Mouse (Mus musculus): ENCODE measurements at regions not wholly inside any gene's neighbourhood (a gene's known extent, or its start where the extent isn't known, plus 50 kb on each side); places are given as distances from the start of the nearest gene placed in this dataset.
"Not testable (repeated sequence)": the region's sequence is repeated elsewhere in the genome, so short reads cannot be mapped to it uniquely, and the experiment has no call there.

DNA sequence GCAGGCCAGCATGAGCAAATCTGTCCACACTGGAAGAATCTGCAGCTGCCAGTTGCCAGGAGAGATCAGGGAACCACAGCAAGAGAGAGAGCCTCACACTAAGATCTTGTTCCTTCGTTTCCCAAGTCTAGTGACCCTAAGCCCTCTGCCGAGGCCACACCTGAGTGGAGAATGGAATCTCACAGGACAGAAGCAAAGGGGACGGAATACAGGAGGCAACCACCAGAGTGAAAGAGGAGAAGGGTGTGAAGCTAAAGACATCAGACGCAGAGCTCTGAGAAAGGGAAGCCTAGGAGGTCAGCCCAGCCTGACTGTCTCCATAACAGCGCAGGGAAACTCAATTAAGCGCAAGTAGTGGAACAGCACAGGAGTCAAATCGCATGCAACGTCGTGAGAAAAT lies 75.0 kb downstream of the Suds3 start:
- no peak for DNase-seq

DNA sequence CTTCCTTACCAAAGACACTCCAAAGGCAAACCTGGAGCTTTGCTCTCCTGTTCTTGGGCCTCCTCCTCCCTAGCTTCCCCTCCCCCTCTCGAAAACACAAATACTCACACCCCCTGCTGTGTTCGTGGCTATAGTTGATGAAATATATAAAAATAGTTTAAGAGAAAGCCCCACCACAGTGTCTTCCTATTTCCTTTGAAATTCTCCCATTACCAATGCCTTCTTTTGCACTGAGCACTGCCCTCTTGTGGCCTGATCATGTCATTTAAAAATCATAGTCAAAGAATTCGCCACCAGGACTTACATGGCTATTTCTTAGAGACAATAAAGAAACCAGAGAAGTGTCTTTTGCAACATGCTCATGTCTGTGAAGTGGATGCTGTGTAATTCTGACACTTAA lies 78.7 kb downstream of the Suds3 start:
- no peak for DNase-seq

DNA sequence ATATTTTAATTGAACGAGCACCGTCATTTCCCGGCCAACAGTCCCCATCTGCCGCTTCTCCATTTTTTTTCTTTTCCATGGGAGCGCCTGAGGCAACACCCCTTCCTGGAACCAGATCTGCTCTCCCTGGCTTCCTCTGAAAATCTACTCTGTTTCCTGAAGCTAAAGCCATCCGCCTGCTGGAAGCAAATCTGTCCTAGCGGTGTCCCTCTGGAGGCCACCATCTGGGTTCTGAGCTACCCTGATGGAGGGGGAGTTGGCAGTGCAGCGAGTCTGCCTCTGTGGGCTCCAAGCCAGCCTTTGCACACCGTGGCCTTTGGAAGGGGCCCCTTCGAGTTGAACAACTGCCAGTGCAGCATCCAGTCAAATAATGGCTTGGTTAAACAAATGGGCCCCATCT lies 83.8 kb downstream of the Suds3 start:
- no peak for DNase-seq

DNA sequence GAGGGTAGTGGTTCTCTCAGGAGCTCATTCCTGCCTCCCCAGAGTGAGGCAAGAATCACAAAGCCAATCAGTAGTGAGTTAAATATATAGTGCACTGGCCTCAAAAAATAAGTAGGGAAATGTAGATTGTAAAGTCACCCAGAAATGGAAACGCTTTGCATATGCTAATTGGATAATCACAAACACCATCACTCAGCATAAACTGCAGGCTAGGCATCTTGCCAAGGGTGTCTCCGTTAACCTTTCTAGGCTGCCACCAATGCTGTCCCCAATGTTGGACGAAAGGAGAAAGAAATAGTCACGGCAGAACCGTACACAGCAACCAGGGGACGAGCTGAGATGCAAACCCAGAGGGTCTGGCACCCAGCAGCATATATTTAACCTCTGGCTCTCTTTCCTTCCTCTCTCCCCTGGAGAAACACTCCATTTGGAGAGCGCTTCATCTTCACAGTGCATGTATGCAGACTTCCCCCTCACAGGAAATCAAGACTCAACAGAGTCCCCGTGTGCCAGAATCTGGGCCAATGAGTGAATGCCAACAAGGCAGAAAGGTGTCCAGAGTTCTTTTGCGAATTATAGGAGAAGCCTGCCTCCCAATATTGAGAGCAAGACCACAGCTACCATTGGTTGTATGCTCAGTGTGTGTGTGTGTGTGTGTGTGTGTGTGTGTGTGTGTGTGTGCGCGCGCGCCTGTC lies 90.1 kb downstream of the Suds3 start:
- DNase-seq = no peak

DNA sequence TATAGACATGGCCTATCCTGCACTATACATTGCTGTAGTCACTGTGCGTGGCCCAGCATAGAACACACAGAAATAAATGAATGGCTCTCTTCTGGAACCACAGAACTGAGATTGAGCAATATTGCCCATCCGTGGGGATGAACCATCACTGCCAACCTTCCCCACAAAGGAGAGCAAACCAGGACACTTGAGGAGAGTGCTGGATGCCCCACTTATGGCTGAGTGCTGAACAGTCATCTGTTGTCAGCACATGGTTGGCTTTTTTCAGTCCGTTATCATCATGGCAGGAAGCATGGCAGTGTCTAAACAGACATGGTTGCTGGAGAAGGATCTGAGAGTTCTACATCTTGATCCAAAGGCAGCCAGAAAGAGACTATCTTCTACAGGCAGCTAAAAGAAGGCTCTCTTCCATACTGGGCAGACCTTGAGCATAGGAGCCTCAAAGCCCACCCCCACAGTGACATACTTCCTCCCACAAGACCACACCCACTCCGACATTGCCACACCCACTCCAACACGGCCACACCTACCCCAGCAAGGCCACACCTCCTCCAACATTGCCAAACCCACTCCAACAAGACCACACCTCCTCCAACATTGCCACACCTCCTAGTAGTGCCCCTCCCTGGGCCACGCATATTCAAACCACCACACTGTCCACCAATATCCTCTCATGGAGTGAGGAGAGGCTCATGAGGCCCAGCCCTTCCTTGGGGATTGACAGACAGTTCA lies 97.3 kb downstream of the Suds3 start:
- no peak for DNase-seq

DNA sequence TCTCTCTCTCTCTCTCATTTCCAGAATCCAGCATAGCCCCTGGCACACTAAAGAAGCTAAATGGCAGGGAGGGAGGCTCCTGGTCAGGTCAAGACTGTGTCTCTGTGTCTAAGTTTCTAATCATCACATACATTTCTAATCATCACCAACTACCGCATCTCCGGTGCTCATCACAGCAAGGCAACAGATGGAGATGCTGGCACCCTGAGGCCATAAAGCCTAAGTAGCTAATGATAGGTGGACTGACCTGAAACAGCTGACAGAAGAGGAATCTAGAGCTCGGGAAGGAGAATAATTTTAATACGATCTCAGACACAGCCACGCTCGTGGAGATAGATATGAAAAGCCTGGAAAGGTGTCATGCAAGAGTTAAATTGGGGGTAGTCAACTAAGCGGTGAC lies 104.8 kb downstream of the Suds3 start:
- no peak for DNase-seq

DNA sequence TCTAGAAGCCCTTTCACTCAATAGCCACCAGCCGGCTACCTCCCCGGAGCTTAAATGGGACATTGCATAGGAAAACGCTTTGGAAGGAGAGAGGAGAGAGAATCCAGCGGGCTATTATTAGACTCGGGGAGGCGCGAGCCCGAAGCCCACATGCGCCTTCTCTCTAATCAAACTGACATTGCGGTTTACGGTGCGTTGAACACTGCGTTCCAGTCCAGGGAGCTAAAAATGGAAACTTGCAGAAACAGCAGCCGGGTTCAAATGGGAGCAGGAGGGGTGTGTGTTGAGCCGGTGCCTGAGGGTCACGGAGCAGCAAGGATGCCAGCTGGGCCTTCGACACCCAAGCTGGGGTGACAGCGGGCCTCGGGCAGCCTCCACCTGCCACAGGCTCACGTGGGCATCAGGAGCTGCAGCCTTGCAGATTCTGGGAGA lies 115.1 kb downstream of the Suds3 start:
- no peak for DNase-seq

DNA sequence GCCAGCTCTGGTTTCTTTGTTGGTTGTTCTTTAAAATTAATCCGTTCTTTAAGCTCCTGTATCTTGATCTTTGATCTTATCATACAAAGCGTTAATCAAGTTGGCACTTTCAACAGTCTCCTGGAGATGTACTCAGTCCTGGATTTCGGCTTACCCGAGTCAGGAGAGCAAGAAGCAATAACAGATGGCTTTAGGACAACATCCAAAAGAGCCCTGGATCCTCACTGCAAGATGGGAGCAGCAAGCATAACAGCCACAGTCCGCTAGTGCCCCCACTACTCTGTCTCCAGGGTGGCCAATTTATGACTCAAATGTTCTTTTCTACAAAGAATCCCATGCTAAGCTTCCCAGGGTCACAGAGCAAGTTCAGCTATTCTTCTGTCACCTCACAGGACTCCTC lies 121.4 kb downstream of the Suds3 start:
- DNase-seq = no peak

DNA sequence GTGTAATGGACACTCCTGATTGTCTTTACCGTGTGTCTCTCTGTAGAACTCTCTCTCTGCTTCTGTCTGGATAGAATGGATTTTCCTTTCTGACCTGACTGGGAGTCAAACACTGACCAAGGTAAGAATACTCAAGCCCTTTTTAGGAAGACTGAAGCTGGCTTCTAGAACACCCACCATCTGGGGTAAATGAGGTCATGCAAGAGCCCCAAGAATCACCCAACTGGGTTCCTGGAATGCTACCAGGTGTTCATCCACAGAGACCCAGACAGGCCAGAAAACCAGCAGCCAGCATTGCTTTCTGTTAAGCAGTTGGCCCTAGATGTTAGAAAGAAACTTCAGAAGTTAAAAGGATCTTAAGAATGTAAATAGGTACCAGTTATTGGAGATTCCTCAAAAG lies 122.2 kb downstream of the Suds3 start:
- DNase-seq = no peak

DNA sequence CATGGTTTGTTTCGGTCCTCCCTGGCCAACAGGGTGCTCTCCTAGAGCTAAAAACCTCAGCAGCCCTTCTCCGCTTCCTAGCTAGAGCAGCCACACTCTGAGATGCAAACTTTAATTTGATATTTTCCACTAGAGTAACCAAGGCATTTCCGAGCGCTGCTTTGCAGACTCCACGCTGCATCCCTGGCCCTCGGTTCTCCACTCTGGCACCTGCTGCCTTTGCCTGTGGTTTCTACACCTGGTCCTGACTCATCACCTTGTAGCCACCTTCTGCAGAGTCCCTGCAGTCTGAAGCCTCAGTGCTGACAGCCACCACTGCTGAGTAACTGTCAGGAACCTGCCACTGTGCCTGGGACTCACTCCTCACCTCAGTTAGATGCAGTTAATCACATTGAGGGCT lies 124.5 kb downstream of the Suds3 start:
- DNase-seq = no peak

DNA sequence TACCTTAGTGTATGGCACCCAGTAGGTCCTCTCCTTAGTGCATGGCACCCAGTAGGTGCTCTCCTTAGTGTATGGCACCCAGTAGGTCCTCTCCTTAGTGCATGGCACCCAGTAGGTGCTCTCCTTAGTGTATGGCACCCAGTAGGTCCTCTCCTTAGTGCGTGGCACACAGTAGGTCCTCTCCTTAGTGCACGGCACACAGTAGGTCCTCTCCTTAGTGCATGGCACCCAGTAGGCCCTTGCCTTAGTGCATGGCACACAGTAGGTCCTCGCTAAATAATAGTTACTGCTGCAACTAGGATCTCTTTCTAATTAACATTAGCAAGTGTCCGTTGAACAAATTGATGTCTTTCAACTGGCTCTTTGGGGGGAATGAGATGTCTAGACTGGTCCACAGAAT lies 144.4 kb downstream of the Suds3 start:
- DNase-seq = not testable (repeated sequence)

DNA sequence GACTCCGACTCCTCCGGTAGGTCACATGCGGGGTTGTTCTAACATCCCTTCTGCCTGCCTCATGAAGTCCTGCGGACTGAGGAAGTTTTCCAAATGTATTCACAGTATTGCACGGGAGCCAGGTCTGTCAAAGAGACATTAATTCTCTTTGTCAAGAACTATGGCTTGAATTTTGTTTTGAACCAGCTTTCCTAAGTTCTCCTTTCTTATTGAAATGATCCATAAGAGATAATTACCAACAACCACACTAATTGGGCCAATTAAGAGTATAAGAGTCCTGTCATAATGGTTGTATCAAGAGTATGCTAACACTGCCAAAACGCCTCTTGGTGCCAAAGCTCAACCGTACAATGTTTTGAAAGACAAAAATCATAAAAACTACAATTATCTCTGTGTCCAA lies 151.7 kb downstream of the Suds3 start:
- no peak for DNase-seq

DNA sequence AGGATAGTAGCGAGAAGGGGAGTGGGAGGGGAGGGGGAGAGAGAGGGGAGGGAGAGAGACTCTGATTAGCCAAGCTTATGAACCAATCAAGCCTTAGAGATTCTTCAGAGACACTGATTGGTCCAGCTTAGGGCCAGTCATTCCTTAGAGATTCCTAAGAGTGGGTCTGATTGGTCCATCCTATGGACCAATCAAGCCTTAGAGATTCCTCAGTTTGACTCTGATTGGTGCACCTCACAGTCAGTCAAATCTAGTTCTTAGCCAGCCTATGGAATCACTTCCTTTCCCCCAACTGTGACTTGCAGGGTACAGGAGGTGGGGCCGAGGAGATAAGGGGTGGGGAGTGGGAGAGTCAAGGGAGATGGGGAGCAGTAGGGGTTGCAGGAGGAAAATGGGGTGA lies 152.8 kb downstream of the Suds3 start:
- no peak for DNase-seq

DNA sequence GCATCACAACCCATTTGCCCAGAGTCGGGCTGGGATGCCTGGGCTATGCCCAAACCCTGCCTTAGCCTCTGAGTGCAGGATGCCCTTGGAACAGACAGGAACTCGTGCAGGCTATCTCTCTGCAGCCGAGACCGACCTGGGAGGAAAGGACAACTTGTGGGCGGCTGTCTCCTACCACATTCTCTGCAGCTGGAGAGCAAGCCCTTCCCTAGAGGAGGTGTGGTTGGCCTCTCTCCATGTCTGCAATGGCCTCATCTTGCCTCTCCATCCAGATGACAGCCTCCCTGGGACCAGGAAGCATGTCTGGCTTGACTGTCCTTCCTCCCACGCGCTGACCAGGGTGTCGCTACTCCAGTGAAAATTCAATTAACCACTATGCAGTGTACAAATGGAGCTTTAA lies 155.9 kb downstream of the Suds3 start:
- peak; percentile 3 for DNase-seq

DNA sequence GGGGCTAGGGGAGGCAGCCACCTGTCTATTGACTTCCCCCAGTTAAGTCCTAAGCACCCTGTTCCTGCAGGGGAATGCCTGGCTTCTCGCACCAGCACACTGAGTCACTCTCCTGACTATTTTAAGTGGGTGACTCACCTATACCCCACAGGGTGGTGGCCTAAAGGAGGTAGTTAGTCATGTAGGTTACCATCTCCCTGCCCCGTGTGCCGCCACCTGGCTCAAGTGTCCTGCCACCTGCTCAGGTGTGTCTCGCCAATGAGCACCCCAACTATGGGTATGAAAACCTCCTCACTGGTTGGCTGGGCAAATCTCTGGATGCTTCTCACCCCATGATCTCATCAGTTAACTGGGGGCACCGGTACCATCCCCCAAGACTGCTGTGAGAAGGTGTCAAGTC lies 157.8 kb downstream of the Suds3 start:
- DNase-seq = no peak

DNA sequence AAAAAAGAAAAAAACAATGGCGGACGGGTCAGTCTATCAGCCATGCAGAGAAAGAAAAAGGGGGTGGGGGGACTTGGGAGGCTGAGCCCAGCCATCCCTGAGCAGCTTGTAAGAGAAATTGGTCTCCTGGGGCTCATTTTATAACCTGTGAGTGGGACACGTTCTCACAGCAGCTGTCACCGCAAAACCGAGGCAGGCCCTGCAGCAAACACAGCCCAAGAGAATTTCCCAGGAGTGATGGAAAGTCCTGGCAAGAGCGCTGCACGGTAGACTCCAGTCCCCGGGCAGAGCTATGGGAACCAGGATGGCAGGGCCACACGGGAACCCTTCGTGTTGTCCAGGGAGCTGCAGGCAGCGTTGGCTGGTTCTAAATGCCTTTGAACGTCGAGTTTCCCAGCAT lies 159.3 kb downstream of the Suds3 start:
- no peak for DNase-seq

DNA sequence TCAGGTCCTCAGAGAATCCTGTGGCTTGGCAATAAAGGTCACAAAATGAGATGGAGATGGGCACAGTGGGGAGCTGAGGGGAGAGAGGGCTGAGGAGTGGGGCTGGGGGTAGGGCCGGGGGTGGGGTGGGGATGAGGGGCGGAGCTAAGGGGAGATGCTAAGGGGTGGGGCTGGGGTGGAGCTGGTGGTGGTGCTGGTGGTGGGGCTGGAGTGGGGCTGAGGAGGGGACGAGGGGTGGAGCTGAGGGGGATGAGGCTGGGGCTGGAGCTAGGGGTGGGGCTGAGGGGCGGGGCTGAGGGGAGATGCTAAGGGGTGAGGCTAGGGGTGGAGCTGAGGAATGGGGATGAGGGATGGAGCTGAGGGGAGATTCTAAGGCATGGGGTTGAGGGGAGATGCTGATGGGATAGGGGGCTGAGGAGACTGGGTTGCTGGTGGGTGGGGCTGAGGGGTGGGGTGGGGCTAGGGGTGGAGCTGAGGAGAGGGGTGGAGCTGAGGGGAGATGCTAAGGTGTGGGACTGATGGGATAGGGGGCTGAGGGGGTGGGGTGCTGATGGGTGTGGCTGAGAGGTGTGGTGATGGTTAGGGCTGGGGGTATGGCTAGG lies 165.5 kb downstream of the Suds3 start:
- no peak for DNase-seq

DNA sequence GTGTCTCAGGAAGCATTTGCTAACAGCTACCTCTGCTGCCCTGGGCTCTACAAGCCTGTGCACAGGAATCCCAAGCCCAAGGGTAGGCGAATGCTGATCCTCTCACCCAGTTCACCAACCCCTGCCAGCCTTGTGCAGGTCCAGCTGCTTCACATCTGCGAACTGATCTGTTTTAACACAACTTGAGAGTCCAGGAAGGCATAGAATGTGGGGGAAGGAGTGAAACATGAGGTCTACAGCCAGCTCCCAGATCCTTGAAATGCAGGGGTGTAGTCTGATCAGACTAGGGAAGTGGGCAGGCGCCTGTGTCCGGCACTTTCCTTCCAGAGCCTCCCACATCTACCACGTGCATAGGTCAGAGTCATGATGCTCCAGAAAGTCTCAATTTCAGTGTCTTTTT lies 181.3 kb downstream of the Suds3 start:
- DNase-seq = no peak

DNA sequence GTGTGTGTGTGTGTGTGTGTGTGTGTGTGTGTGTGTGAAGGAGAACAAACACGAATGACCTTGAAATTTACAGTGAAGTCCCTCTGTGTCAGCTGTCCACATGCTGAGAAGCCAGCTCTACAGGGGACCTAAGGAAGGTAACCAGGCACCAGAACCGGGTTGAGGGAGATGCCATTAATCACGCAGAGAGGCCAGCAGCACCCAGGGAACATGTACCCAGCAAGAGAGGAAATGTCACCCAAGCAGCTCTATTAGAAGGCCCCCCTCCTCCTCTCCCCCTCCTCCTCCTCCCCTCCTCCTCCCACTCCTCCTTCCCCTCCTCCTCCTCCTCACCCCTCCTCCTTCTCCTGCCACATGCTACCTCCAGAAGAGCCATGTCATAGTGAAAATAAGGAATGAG lies 181.8 kb downstream of the Suds3 start:
- DNase-seq = no peak

DNA sequence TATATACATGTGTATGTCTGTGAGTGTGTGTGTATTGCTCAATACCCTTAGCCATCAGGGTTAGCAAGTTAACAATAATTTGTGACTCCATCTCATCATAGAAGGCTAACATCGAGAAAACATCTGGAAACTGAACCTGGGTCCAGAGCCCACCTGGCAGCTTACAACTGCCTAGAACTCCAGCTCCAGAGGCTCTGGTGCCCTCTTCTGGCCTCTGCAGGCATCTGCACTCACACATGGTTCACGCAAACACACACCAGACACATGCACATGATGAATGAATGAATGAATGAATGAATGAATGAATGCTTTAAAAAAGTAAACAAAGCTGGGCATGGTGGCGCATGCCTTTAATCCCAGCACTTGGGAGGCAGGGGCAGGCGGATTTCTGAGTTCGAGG lies 182.8 kb downstream of the Suds3 start:
- no peak for DNase-seq

DNA sequence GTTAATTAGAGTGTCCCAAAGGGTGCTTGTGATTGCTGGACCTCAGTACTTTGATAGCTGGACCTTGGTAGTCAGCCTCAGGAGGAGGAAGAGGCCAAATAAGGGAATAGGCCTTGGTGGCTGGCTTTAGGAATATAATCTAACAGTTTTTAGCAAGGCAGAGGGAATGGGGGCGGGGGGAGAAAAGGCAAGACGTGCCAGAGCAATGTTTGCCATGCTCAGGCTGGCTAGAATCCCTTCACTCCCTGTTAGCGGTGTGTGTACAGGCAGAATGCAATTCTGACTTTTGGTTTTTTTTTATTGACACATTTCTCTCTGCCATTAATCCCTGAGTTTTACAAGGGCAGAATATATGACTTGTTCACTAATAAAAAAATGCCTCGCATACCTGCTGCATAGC lies 192.2 kb downstream of the Suds3 start:
- no peak for DNase-seq

DNA sequence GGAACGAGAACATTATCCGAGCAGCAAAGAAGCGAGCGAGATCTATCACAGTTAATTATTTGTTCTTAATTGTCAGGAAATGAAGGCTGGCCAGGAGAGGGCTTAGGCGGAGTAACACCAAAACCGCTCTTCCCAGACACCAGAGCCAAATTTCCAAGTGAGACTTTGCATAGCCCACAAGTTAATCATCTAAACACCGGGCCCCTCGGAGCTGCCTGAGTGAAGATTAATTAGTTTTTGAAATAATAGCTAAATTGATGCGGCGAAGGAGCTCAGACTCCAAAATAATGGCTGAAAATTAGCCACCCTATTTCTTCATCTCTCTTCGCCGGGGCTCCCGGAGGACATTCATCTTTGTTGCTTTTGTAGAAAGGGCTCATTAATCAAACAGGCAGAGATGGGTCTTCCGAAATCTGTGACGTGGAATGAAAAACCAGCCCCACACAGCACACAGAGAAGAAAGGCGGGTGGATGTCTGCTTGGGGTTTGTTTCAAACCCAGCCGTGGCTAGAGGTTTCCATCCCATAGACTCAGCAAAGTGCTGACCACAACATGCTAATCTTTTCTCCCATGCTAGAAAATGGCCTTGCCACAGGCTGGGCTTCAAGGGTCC lies 193.7 kb downstream of the Suds3 start:
- no peak for DNase-seq

DNA sequence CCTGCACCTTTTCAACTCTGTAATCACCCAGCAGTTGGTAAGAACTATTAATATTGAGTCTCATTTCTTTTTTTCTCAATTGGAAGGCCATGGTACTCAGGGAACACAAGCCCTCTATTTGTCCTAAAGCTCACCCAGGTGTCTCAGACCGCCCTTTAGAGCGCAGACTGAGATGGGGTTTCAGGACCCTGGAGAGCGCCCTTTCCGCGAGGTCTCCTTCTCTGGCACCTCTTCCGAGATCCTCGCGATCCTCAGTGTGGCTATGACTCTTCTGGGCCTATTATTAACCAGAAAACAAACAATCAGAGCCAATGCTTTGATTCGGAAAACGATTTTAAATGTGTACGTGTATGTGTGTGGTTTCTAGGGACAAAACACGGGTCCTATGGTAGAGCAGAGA lies 201.0 kb downstream of the Suds3 start:
- no peak for DNase-seq

DNA sequence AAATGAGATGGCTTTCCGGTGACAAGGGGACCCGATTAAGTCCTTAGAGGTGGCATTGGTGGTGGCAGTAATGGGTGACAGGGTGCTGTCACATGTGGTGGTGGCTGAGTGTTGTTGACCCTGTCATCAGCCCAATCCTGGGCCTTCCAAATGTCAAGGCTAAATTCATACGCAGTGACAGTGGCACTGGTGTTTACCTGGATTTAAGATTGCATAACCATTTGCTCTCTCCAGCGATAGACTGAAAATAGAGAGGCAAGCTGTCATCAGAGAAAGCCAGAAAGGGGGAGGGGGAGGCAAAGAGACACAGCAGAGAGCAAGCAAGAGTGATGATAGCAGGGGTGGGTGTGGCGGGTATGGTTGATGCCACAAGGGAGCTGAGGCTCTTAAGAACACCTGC lies 215.1 kb downstream of the Suds3 start:
- DNase-seq = peak; percentile 10
